Mouse (Mus musculus): ENCODE measurements around the gene Lhfpl2. TPM values are rescaled to one million over a fixed set of nuclear protein-coding genes. Genes with fewer than 3 reads are reported as not detected.

Gene Lhfpl2
- polyA plus RNA-seq, 1 experiment from 2014 or later, result 11.9 TPM

DNA sequence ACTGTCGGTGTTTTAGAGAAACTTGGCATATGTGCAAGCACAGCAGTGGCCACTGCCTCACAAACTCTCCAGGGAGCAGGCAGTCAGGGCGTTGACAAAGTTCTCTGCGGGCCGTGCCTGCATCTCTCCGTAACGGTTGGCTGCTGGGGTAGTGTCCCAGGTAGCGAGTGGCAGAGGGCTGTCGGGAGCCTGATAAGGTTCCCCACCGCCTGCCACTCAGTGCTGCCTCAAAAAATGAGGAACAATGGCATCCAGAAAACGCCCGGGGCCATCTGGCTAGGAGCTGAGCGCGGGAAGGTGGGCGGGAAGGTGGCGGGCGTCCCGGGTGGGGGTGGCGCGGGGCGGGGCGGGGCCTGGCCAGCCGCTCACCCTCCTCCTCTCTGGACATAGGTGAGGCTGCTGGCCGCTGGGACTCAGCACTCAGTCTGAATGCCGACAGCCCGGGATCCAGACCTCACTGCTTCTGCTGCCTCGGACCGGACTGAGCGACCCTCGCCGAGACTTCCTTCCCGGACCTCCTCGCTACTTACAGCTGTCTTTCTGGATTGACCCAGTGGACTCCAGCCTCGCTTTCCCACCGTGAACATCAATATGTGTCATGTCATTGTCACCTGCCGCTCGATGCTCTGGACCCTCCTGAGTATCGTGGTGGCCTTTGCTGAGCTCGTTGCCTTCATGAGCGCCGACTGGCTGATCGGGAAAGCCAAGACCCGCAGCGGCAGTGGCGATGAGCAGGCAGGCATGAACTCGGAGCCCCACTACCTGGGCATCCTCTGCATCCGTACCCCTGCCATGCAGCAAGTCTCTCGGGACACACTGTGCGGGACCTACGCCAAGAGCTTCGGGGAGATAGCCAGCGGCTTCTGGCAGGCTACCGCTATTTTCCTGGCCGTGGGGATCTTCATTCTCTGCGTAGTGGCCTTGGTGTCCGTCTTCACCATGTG lies 116.3 kb downstream of the Lhfpl2 start:
- Histone ChIP-seq H3K36me3 (no peaks in the 10 kb centered on the region), H3K4me2 (replicated peaks) (peak overlapping the region; percentile 95), H3K9me3 (no peaks in the 10 kb centered on the region), H3K4me1 (replicated peaks) (peaks cover 34% of the 10 kb centered on the region), H3K27ac (no peak overlapping the region), H3K9ac (replicated peaks) (peak overlapping the region; percentile 71), H3K27me3 (peaks cover 42% of the 10 kb centered on the region), H3K4me3 (replicated peaks) (peak overlapping the region; percentile 54)
- WGBS, result 1% methylated on average over 43 of the region's 55 CpGs
- peak; percentile 71 for ATAC-seq

DNA sequence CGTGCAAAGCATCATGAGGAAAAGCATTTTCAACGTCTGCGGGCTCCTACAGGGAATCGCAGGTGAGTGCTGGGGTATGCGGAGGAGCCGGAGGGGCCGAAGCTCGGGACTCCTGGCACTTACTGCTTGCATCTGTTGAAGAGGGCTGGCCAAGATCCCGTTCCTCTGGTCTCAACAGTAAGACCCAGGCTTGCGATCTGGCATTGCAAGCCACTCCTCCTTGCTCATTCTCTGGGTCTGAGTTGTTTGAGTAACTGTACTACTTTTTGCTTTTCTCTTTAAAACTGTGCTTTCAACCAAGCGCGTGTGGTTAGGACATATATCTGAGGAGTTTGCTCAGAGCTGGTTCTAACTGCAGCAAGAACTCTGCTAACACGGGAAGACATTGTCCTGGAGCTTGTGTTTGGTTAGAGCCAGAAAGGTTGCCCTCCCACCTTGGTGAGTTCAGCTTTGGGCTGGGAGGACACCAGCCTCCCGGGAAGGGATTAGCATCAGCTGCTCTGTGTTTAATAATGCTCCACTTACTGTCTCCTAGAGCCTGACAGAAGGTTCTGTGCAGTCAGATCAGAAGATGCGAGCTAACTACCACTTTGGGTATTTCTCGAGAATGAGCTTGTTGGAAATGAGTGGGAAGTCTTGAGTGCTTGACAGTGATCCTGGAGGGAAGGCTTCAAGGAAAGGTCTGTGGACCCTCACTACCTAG lies 117.1 kb downstream of the Lhfpl2 start:
- H3K4me3 ChIP-seq (replicated peaks), result peak overlapping the region; percentile 54

DNA sequence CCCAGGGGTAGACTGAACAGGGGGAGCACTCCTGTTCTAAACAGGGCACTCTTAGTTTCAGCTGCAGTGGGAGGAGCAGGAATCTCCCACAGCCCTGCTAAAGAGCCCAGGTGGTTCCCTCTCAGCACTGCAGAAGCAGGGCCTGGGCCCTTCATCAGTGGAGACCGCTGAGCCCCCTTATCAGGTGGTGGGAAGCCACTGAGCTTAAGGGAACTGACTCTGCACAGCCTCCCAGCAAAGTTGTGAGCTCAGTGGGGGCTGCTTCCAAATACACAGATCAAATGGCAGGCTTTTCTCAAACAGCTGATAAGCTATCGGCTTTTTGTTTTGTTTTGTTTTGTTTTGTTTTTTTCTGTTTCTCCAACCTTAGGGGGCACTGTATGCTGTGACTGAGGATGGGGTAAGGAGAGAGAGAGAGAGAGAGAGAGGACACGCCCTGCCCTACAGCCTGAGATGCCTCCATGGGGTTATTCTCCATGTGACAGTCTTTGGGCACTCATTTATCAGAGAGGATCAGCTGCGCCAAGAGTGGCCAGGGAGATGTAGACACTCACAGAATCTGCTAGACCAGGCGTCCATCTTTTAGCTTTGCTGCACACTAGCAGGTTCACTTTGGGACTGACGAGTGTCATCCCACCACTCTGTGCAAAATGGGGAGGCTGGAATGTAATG lies 117.9 kb downstream of the Lhfpl2 start:
- Histone ChIP-seq H3K4me1 (replicated peaks) (peaks cover 38% of the 10 kb centered on the region), H3K4me2 (replicated peaks) (peak overlapping the region; percentile 95), H3K4me3 (replicated peaks) (peak overlapping the region; percentile 54; the same call in 1 of the 2 replicates), H3K36me3 (no peaks in the 10 kb centered on the region), H3K9me3 (no peaks in the 10 kb centered on the region), H3K27me3 (peaks cover 35% of the 10 kb centered on the region), H3K27ac (no peak overlapping the region), H3K9ac (replicated peaks) (no peak overlapping the region)
- no peak for ATAC-seq
- 62% methylated on average over 6 of the region's 6 CpGs for WGBS

More for the DNA sequence above, 117.1 kb downstream of the Lhfpl2 start:
- ATAC-seq, result no peak
- Histone ChIP-seq H3K4me1 (replicated peaks) (peaks cover 38% of the 10 kb centered on the region), H3K36me3 (no peaks in the 10 kb centered on the region), H3K4me2 (replicated peaks) (peak overlapping the region; percentile 95), H3K27ac (no peak overlapping the region), H3K27me3 (peaks cover 37% of the 10 kb centered on the region), H3K9ac (replicated peaks) (peak overlapping the region; percentile 71), H3K9me3 (no peaks in the 10 kb centered on the region)
- WGBS, result 16% methylated on average over 16 of the region's 16 CpGs

DNA sequence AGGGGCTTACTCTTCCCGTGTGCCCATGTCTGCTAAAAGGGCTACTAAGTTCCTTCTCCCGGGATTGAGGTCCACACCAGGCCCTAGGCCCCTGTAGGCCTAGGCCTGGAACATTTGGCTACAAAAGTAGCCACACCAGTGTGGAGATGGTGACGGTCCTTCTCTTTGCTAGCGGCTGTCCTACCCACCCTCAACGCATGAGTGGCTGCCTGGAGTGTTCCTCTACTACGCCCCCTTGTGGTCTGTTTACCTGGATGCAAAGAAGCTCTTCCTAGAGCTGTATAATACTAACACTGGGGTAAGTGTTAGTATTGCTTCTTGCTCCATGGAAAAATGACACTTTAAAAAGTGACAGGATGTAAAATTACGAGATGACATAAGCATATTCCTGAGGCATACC lies 119.6 kb downstream of the Lhfpl2 start:
- Histone ChIP-seq H3K4me1 (replicated peaks) (peaks cover 38% of the 10 kb centered on the region), H3K27ac (no peak overlapping the region), H3K36me3 (no peaks in the 10 kb centered on the region), H3K9ac (replicated peaks) (no peak overlapping the region), H3K4me2 (replicated peaks) (no peak overlapping the region), H3K4me3 (replicated peaks) (no peak overlapping the region), H3K27me3 (peaks cover 31% of the 10 kb centered on the region), H3K9me3 (no peaks in the 10 kb centered on the region)
- WGBS, result 63% methylated on average over 7 of the region's 7 CpGs
- no peak for ATAC-seq

DNA sequence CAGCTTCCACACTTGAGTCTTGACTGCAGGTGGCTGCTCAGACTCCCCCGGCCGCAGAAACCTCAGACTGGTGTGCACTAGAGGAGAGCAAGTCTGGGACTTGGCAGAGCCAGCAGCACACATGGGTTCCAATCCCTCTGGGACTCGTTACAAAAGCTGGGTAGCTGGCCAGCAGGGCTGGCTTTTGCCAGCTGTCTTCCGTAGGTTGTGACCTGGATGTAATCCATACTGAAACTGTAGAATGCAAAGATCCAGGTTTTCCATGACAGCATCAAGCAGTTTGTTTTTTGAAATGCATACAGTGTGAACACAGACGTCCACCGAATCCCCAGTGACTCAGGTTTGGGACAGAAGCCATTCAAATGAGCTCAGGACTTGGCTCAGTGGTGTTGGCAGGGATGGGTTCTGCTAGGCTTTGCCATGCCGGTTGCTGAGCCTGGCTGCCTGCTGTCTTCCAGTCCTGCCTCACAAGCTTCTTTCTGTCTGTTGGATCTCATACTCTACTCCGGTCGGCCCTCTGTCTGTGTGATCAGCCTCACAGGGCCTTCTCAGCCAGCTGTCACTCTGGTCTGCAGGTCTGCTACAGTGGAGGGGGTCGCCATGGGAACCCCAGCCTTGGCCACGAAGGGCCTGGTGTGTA lies 120.9 kb downstream of the Lhfpl2 start:
- H3K4me2 ChIP-seq (replicated peaks), result no peak overlapping the region

DNA sequence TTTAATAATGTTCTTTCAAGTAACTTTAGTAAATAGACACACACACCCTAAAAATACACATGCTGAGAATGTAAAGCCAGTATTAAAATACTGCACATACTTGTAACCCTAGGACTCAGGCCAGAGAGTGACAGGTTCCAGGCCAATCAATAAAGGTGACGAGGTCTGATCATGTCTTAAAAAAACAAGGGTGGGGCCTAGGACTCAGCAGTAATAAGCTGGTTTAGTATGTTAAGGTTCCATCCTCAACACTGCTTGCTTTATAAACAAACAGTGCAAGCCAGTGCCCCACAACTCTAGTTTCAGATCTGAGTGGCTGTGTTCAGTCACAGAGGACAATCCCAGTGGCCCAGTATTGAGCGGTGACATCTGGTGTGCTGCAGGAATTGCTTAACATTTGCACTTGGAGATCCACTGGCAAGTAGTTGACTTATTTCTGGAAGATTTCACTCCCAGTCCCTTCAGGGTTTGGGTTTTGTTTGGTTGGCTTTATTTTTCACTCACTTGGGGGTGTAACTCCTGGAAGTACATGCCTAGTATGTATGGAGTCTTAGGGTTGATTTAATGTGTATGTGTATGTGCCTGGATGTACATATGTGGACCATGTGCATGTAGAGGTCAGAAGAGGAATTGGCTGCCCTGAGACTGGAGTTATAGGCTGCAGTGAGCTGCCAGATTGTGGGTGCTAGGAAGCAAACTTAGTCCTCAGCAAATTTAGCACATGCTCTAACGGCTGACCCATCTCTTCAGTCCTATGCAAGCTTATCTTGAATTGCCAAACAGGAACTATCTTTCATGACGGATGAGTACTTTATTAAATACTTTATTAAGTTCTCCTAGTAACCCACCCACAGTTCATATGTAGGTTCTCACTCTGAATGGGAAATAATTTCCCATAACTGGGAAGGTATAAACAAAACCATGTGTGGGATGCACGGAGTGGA lies 123.2 kb downstream of the Lhfpl2 start:
- Histone ChIP-seq H3K27me3 (peaks cover 7% of the 10 kb centered on the region), H3K4me2 (replicated peaks) (no peak overlapping the region), H3K9ac (replicated peaks) (no peak overlapping the region), H3K4me3 (replicated peaks) (no peak overlapping the region), H3K27ac (no peak overlapping the region), H3K36me3 (no peaks in the 10 kb centered on the region), H3K4me1 (replicated peaks) (peaks cover 13% of the 10 kb centered on the region), H3K9me3 (no peaks in the 10 kb centered on the region)
- 93% methylated on average over 5 of the region's 5 CpGs for WGBS
- no peak for ATAC-seq

More for the DNA sequence above, 120.9 kb downstream of the Lhfpl2 start:
- peak; percentile 65 for ATAC-seq
- WGBS, result 54% methylated on average over 11 of the region's 11 CpGs
- no peak overlapping the region for H3K27ac ChIP-seq
- H3K4me3 ChIP-seq (replicated peaks), result no peak overlapping the region
- no peaks in the 10 kb centered on the region for H3K36me3 ChIP-seq
- no peaks in the 10 kb centered on the region for H3K9me3 ChIP-seq
- H3K27me3 ChIP-seq, result peaks cover 21% of the 10 kb centered on the region
- H3K4me1 ChIP-seq (replicated peaks), result peaks cover 32% of the 10 kb centered on the region
- no peak overlapping the region for H3K9ac ChIP-seq (replicated peaks)

DNA sequence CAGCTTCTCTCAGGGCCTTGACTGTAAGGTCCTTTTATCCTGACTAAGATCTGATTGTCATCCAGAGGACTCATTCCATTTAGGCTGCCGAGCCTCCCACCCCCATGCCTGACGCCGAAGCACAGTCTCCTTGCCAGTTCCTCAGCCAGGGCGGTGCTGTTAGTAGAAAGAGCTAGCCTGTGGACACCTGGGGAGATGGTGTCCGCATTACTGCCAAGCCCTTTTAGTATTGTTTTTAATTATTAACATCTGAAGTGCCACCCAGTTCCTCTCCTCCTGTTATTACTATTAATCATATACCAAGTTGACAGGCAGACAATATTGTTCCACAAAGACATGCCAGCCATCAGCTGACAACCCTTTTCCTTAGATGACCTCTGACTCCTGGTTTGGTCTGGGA lies 124.4 kb downstream of the Lhfpl2 start:
- Histone ChIP-seq H3K4me3 (replicated peaks) (no peak overlapping the region), H3K4me2 (replicated peaks) (no peak overlapping the region), H3K27ac (no peak overlapping the region), H3K4me1 (replicated peaks) (peaks cover 17% of the 10 kb centered on the region), H3K36me3 (no peaks in the 10 kb centered on the region), H3K9me3 (no peaks in the 10 kb centered on the region), H3K27me3 (no peaks in the 10 kb centered on the region), H3K9ac (replicated peaks) (no peak overlapping the region)
- WGBS, result 88% methylated on average over 5 of the region's 5 CpGs
- no peak for ATAC-seq

DNA sequence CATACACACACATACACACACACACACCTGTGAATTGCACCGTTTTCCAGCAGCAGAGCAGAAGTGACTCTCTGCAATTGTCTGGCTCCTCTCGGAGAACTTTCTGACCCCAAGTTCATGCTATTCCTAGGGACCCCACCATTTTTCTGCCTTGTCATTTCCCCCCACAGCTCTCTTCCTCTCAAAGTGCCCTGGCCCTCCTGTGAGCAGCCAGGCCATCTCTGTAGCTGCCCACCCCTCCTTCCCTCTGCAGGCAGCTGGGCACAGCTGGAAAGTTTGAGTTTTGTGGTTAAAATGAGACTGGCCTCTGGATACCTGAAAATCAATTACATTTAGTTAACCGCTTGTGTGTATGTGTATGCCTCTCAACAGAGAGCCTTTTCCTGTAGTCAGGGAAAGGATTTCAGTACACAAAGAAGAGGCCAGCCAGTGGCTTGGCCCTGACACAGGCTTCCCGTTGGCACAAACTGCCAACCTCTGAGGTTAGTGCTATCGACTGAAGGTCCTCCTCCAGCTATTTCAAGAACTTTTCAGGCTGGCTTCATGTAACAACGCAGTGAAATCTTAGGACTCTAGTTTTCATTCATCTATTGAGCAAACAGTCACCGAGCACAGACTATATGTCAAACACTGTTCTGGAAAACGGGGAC lies 125.9 kb downstream of the Lhfpl2 start:
- H3K27ac ChIP-seq, result no peak overlapping the region
- no peak overlapping the region for H3K4me2 ChIP-seq (replicated peaks)
- no peaks in the 10 kb centered on the region for H3K9me3 ChIP-seq
- no peaks in the 10 kb centered on the region for H3K36me3 ChIP-seq
- 91% methylated on average over 8 of the region's 8 CpGs for WGBS
- peaks cover 26% of the 10 kb centered on the region for H3K4me1 ChIP-seq (replicated peaks)
- no peak for ATAC-seq
- H3K9ac ChIP-seq (replicated peaks), result no peak overlapping the region
- H3K27me3 ChIP-seq, result no peaks in the 10 kb centered on the region
- no peak overlapping the region for H3K4me3 ChIP-seq (replicated peaks)

DNA sequence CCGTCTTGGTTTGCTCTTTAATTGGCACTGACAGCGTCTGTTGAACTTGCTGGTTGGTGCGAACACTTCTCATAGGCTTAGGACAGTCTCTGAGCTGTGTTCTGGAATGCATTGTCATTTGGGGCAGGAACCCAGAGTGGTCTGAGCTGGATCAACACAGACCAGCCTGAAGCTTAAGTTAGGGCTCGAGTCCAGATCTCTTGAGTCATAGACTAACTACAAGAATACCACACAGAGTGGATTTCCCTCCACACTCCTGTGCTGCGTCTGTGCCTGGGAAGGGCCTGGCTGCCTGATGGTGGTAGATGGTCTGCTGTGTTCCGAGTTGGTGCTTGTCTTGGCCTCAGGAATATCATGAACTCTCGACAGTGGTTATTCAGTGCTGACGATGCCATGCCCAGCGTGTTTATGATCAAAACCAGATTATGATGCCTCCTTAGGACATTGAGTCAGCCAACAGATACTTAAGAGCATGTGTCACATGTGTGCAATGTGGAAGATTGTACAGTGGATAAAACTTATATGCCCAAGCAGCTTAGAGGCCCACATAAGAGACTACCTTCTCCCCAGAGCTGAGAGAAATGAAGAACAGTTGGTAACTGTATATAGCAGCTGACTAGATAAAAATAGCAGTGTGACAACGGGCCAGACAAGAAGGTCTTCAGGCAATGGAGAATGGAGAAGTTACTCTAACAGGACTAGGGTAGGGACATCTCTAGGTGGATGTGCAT lies 127.3 kb downstream of the Lhfpl2 start:
- Histone ChIP-seq H3K4me3 (replicated peaks) (no peak overlapping the region), H3K4me2 (replicated peaks) (no peak overlapping the region), H3K27ac (no peak overlapping the region), H3K4me1 (replicated peaks) (peaks cover 23% of the 10 kb centered on the region), H3K9me3 (no peaks in the 10 kb centered on the region), H3K9ac (replicated peaks) (no peak overlapping the region), H3K27me3 (no peaks in the 10 kb centered on the region), H3K36me3 (no peaks in the 10 kb centered on the region)
- ATAC-seq, result no peak
- WGBS, result 91% methylated on average over 10 of the region's 10 CpGs

DNA sequence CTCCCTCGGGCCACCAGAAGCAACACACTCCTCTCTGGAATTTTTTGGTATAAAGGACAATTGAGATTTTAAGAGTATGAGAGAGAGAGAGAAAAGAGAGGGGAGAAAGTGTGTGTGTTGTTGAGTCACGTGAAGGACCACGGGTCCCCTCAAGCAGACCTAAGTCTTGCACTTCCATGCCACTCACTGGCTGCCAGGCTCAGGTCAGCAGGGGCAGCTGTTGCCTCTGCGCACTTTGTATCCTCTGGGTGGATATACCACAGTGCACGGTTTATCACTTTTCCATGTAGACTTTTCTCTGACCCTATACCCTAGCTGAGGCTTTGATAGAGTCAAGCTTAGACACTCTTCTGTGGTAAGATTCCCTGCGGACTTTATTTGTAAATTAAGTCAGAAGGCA lies 128.0 kb downstream of the Lhfpl2 start:
- no peak overlapping the region for H3K4me2 ChIP-seq (replicated peaks)
- H3K9ac ChIP-seq (replicated peaks), result no peak overlapping the region
- no peak for ATAC-seq
- H3K27me3 ChIP-seq, result no peaks in the 10 kb centered on the region
- peaks cover 23% of the 10 kb centered on the region for H3K4me1 ChIP-seq (replicated peaks)
- no peak overlapping the region for H3K4me3 ChIP-seq (replicated peaks)
- 90% methylated on average over 5 of the region's 6 CpGs for WGBS
- H3K27ac ChIP-seq, result no peak overlapping the region
- H3K36me3 ChIP-seq, result no peaks in the 10 kb centered on the region
- no peaks in the 10 kb centered on the region for H3K9me3 ChIP-seq

Measured in midbrain, embryonic 13.5 days (tissue).